Mouse (Mus musculus) CD4-positive, CD25-positive, alpha-beta regulatory T cell, adult 2 months (primary cell): ENCODE data around the gene Gpr101.
A peak's percentile ranks its signal among the peaks of the same experiment; 100 is the strongest.

Experiments
- DNase-seq: peaks from one replicate; pipeline ENCODE4 v3.0.0-alpha.2; 2012; ENCODE audit warnings: low read depth, low spot score

Gene Gpr101

GRCm38 (mm10) chrX:57503634-57504033 lies at the start of gene Gpr101:
Gene Gpr101, minus strand, starts transcription at chrX:57503757.
- DNase-seq: no peak

- DNase-seq: peak; percentile 0
Measured at GRCm38 (mm10) chrX:57521117-57522095, 17.8 kb upstream of the Gpr101 start.

- DNase-seq: no peak
Measured at GRCm38 (mm10) chrX:57506247-57506646, 2.7 kb upstream of the Gpr101 start.
